Mouse (Mus musculus): ENCODE data around the gene Rara. TPM values are rescaled to one million over a fixed set of nuclear protein-coding genes. Genes with fewer than 3 reads are reported as not detected.
A peak's percentile ranks its signal among the peaks of the same experiment; 100 is the strongest.

Gene Rara
- total and polyA plus RNA-seq, 3 experiments, result 12.1 to 13.7 TPM; not detected in 1

DNA sequence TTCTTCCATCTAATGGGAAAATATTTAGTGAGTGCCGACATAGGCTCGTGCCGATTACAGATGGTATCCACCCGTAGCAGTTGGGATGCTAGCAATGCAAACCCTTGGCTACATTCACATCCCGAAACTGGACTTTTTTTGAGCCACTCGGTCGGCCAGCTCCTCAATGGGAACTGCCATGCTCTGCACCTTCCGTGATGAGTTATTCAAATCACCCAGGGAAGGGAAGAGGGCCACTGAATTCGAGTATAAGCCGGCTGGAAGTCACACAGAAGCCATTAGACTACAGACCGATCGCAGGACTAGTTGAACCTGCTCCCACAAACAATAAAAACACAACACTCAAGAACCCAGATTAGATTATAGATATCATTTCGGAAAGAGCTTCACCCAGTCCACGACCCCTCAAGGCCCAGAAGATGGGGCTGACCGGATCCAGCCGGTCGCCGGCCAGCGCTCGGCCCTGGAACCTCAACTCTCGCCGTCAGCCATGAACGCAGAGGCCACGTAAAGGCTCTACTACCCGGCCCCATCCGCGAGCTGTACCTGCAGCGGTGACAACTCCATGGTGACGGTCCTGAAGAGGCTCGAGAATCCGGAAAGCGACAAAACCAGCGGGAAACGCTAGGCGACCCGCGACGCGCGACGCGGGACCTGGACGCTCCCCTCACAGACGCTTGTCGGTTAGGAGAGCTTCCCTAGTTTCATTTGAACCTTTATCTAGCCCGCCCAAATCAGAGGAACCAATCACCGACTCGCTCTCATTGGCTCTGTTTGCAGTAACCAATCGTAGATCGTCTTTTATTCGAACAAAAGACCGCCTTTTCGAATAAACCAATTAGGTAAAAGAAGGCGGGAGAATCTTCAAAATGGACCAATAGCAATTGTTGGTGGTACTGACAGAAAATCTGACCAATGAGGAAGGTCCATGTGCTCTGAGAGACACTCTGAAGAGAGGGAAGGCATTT, 96.2 kb downstream of the Rara start, which contains the start of gene Top2a (continued):
- TF ChIP-seq ZMIZ1 (IDR thresholded peaks at IDR 0.05; ENCODE audit: low read depth, low read length) (peak; percentile 99), ELF1 (IDR thresholded peaks at IDR 0.05; ENCODE audit: low read depth, low read length) (no peak), MAFK (IDR thresholded peaks at IDR 0.05; ENCODE audit: borderline replicate concordance, low read depth, low read length) (no peak), RAD21 (IDR thresholded peaks at IDR 0.05; ENCODE audit: low read depth, low read length) (no peak), RCOR1 (IDR thresholded peaks at IDR 0.05; ENCODE audit: low read depth, low read length) (no peak)

Other genes starting within 250 kb of the Rara start
- gene Psmd3, start 245.3 kb upstream of the Rara start, total RNA-seq (2012; rRNA removed), result 350 and 385 TPM in 2 replicates
- 100 to 1,000 TPM; 214 to 417 TPM for gene Psmd3, start 245.3 kb upstream of the Rara start, polyA plus RNA-seq (2012; ENCODE audit: insufficient read depth in 1 of 2, insufficient read length in 2 of 2, low read depth in 1 of 2, low replicate concordance in 2 of 2, missing spikeins in 1 of 2)
- gene Csf3, start 226.6 kb upstream of the Rara start, total RNA-seq (2012; rRNA removed), result not detected in 2 replicates
- gene Csf3, start 226.6 kb upstream of the Rara start, polyA plus RNA-seq (2012; ENCODE audit: insufficient read depth in 1 of 2, insufficient read length in 2 of 2, low read depth in 1 of 2, low replicate concordance in 2 of 2, missing spikeins in 1 of 2), result under 1 TPM in 1 of 2 experiments, not detected in 1; 0.18 TPM
- 37.5 and 41.4 TPM in 2 replicates for gene Med24, start 198.4 kb upstream of the Rara start, total RNA-seq (2012; rRNA removed)
- gene Med24, start 198.4 kb upstream of the Rara start, polyA plus RNA-seq (2012; ENCODE audit: insufficient read depth in 1 of 2, insufficient read length in 2 of 2, low read depth in 1 of 2, low replicate concordance in 2 of 2, missing spikeins in 1 of 2), result 10 to 100 TPM in 1 of 2 experiments, not detected in 1; 89.8 TPM
- gene Thra, start 187.2 kb upstream of the Rara start, total RNA-seq (2012; rRNA removed), result 22.0 and 29.6 TPM in 2 replicates
- 10 to 100 TPM in 1 of 2 experiments, not detected in 1; 50.9 TPM for gene Thra, start 187.2 kb upstream of the Rara start, polyA plus RNA-seq (2012; ENCODE audit: insufficient read depth in 1 of 2, insufficient read length in 2 of 2, low read depth in 1 of 2, low replicate concordance in 2 of 2, missing spikeins in 1 of 2)
- 1.9 and 2.0 TPM in 2 replicates for gene Nr1d1, start 152.5 kb upstream of the Rara start, total RNA-seq (2012; rRNA removed)
- gene Nr1d1, start 152.5 kb upstream of the Rara start, polyA plus RNA-seq (2012; ENCODE audit: insufficient read depth in 1 of 2, insufficient read length in 2 of 2, low read depth in 1 of 2, low replicate concordance in 2 of 2, missing spikeins in 1 of 2), result 1 to 10 TPM in 1 of 2 experiments, not detected in 1; 5.6 TPM
- gene Msl1, start 132.3 kb upstream of the Rara start, total RNA-seq (2012; rRNA removed), result 35.0 and 37.1 TPM in 2 replicates
- gene Msl1, start 132.3 kb upstream of the Rara start, polyA plus RNA-seq (2012; ENCODE audit: insufficient read depth in 1 of 2, insufficient read length in 2 of 2, low read depth in 1 of 2, low replicate concordance in 2 of 2, missing spikeins in 1 of 2), result 10 to 100 TPM in 1 of 2 experiments, not detected in 1; 49.4 TPM
- gene Casc3, start 122.9 kb upstream of the Rara start, total RNA-seq (2012; rRNA removed), result 18.2 and 20.9 TPM in 2 replicates
- gene Casc3, start 122.9 kb upstream of the Rara start, polyA plus RNA-seq (2012; ENCODE audit: insufficient read depth in 1 of 2, insufficient read length in 2 of 2, low read depth in 1 of 2, low replicate concordance in 2 of 2, missing spikeins in 1 of 2), result 10 to 100 TPM; 58.6 to 61.0 TPM
- 0.46 and 0.58 TPM in 2 replicates for gene Rapgefl1, start 91.0 kb upstream of the Rara start, total RNA-seq (2012; rRNA removed)
- 1 to 10 TPM in 1 of 2 experiments, not detected in 1; 1.4 TPM for gene Rapgefl1, start 91.0 kb upstream of the Rara start, polyA plus RNA-seq (2012; ENCODE audit: insufficient read depth in 1 of 2, insufficient read length in 2 of 2, low read depth in 1 of 2, low replicate concordance in 2 of 2, missing spikeins in 1 of 2)
- 2.9 and 3.2 TPM in 2 replicates for gene Wipf2, start 64.2 kb upstream of the Rara start, total RNA-seq (2012; rRNA removed)
- 1 to 10 TPM in 1 of 2 experiments, not detected in 1; 7.1 TPM for gene Wipf2, start 64.2 kb upstream of the Rara start, polyA plus RNA-seq (2012; ENCODE audit: insufficient read depth in 1 of 2, insufficient read length in 2 of 2, low read depth in 1 of 2, low replicate concordance in 2 of 2, missing spikeins in 1 of 2)
- gene Cdc6, start 20.0 kb upstream of the Rara start, total RNA-seq (2012; rRNA removed), result 83.4 and 104 TPM in 2 replicates
- gene Cdc6, start 20.0 kb upstream of the Rara start, polyA plus RNA-seq (2012; ENCODE audit: insufficient read depth in 1 of 2, insufficient read length in 2 of 2, low read depth in 1 of 2, low replicate concordance in 2 of 2, missing spikeins in 1 of 2), result 10 to 100 TPM; 56.9 to 69.4 TPM
- gene Gjd3, start 55.2 kb downstream of the Rara start, total RNA-seq (2012; rRNA removed), result not detected in 2 replicates
- not detected for gene Gjd3, start 55.2 kb downstream of the Rara start, polyA plus RNA-seq (2012; ENCODE audit: insufficient read depth in 1 of 2, insufficient read length in 2 of 2, low read depth in 1 of 2, low replicate concordance in 2 of 2, missing spikeins in 1 of 2)
- gene Top2a, start 96.4 kb downstream of the Rara start, total RNA-seq (2012; rRNA removed), result 443 and 477 TPM in 2 replicates
- gene Top2a, start 96.4 kb downstream of the Rara start, polyA plus RNA-seq (2012; ENCODE audit: insufficient read depth in 1 of 2, insufficient read length in 2 of 2, low read depth in 1 of 2, low replicate concordance in 2 of 2, missing spikeins in 1 of 2), result 100 to 1,000 TPM; 395 to 643 TPM
- gene Igfbp4, start 113.4 kb downstream of the Rara start, total RNA-seq (2012; rRNA removed), result 89.8 and 94.4 TPM in 2 replicates
- 100 to 1,000 TPM in 1 of 2 experiments, not detected in 1; 221 TPM for gene Igfbp4, start 113.4 kb downstream of the Rara start, polyA plus RNA-seq (2012; ENCODE audit: insufficient read depth in 1 of 2, insufficient read length in 2 of 2, low read depth in 1 of 2, low replicate concordance in 2 of 2, missing spikeins in 1 of 2)
- gene Tns4, start 161.5 kb downstream of the Rara start, total RNA-seq (2012; rRNA removed), result not detected in 2 replicates
- gene Tns4, start 161.5 kb downstream of the Rara start, polyA plus RNA-seq (2012; ENCODE audit: insufficient read depth in 1 of 2, insufficient read length in 2 of 2, low read depth in 1 of 2, low replicate concordance in 2 of 2, missing spikeins in 1 of 2), result under 1 TPM in 1 of 2 experiments, not detected in 1; 0.03 TPM
- gene Ccr7, start 227.3 kb downstream of the Rara start, total RNA-seq (2012; rRNA removed), result 0.04 TPM in 1 of 2 replicates, not detected in the other
- under 1 TPM in 1 of 2 experiments, not detected in 1; 0.06 TPM for gene Ccr7, start 227.3 kb downstream of the Rara start, polyA plus RNA-seq (2012; ENCODE audit: insufficient read depth in 1 of 2, insufficient read length in 2 of 2, low read depth in 1 of 2, low replicate concordance in 2 of 2, missing spikeins in 1 of 2)